Mouse (Mus musculus) forebrain, postnatal 0 days (tissue): ENCODE data around the gene Gpr146. TPM values are rescaled to one million over a fixed set of nuclear protein-coding genes. Genes with fewer than 3 reads are reported as not detected.

Source experiments
- ATAC-seq: fragments of 200-750 bp; cut with Nextera tagmentation; 2 replicates; pipeline ENCODE4 v1.8.0; 2017; ENCODE audit warnings: mild to moderate bottlenecking, moderate library complexity
- DNase-seq: peaks from one replicate; pipeline ENCODE4 v3.0.0-alpha.2; 2015
- H3K27ac ChIP-seq: fragments of 300-500 bp; sonication (generic); 2 replicates; pipeline ENCODE4 v1.5.1; 2014; ENCODE audit warnings: low read depth, mild to moderate bottlenecking, antibody characterized with exemption, low read length, moderate library complexity, mixed read lengths
- H3K27me3 ChIP-seq: fragments of 300-500 bp; sonication (generic); 2 replicates; pipeline ENCODE4 v1.6.1; 2014; ENCODE audit warnings: mild to moderate bottlenecking, low read length, mixed read lengths; ENCODE audit not compliant: insufficient read depth
- H3K36me3 ChIP-seq: fragments of 300-500 bp; sonication (generic); 2 replicates; pipeline ENCODE4 v1.6.1; 2014; ENCODE audit warnings: mild to moderate bottlenecking, moderate library complexity; ENCODE audit not compliant: insufficient read depth
- H3K4me1 ChIP-seq: fragments of 300-500 bp; sonication (generic); 2 replicates; pipeline ENCODE4 v1.6.1; 2014; ENCODE audit warnings: antibody characterized with exemption; ENCODE audit not compliant: insufficient read depth
- H3K4me2 ChIP-seq: fragments of 300-500 bp; sonication (generic); 2 replicates; pipeline ENCODE4 v1.6.1; 2014; ENCODE audit warnings: low read depth, mild to moderate bottlenecking, moderate library complexity
- H3K4me3 ChIP-seq: fragments of 300-500 bp; sonication (generic); 2 replicates; pipeline ENCODE4 v1.5.1; 2014; ENCODE audit warnings: low read depth, low read length, mixed read lengths
- H3K9ac ChIP-seq: fragments of 300-500 bp; sonication (generic); 2 replicates; pipeline ENCODE4 v1.6.1; 2014; ENCODE audit warnings: mild to moderate bottlenecking
- H3K9me3 ChIP-seq: fragments of 300-500 bp; sonication (generic); 2 replicates; pipeline ENCODE4 v1.6.1; 2016; ENCODE audit warnings: low read length
- CTCF ChIP-seq: sonication (generic); IDR thresholded peaks from 2 replicates; pipeline ENCODE4 v1.5.1; 2016; ENCODE audit warnings: antibody characterized with exemption, control low read depth, low read depth
- WGBS: fragments of 180-500 bp; shearing (Covaris S2); extraction: QIAGEN DNeasy Blood & Tissue Kit; methylation state at CpG from one replicate; pipeline ENCODE4 v1.1.7; 2014; 5-methylcytosine and 5-hydroxymethylcytosine counted together
- polyA plus RNA-seq: library from polyadenylated mRNA; unstranded; fragments of >200 nt; fragmentation: Nextera tagmentation; extraction: Ambion mirVana; gene quantifications from 2 replicates; pipeline ENCODE4 v1.2.1, GENCODE M21; 2015
- total RNA-seq: library from RNA; depleted of rRNA; stranded (reverse); fragments of >200 nt; gene quantifications from 2 replicates; pipeline ENCODE4 v1.2.3, GENCODE M21; 2014

Gene Gpr146
- total and polyA plus RNA-seq, 2 experiments from 2014 or later = 2.8 to 3.2 TPM

GRCm38 (mm10) chr5:139415001-139415400, 37.5 kb downstream of the Gpr146 start:
- ATAC-seq (no peak), DNase-seq (no peak)
- no peak overlapping the region for H3K27ac ChIP-seq
- H3K9me3 ChIP-seq = no peaks in the 10 kb centered on the region
- no peaks in the 10 kb centered on the region for H3K4me1 ChIP-seq
- WGBS = 94% methylated on average over 5 of the region's 5 CpGs
- H3K4me2 ChIP-seq = no peak overlapping the region
- H3K36me3 ChIP-seq = no peaks in the 10 kb centered on the region
- TF ChIP-seq CTCF = no peak
- no peaks in the 10 kb centered on the region for H3K27me3 ChIP-seq
- H3K4me3 ChIP-seq = no peak overlapping the region
- H3K9ac ChIP-seq = no peak overlapping the region

GRCm38 (mm10) chr5:139416942-139417341, 39.4 kb downstream of the Gpr146 start:
- Histone ChIP-seq H3K4me1 (0 out of 2 replicates have a peak, but pooled peaks cover 5% of the 10 kb centered on the region), H3K4me3 (no peak overlapping the region), H3K27ac (no peak overlapping the region), H3K4me2 (no peak overlapping the region), H3K9me3 (no peaks in the 10 kb centered on the region), H3K9ac (no peak overlapping the region), H3K27me3 (no peaks in the 10 kb centered on the region), H3K36me3 (no peaks in the 10 kb centered on the region)
- DNase-seq (no peak), ATAC-seq (no peak)
- TF ChIP-seq CTCF = peak; percentile 53
- WGBS = 96% methylated on average over 4 of the region's 4 CpGs

- 92% methylated on average over 3 of the region's 3 CpGs for WGBS
- no peak for DNase-seq
- H3K36me3 ChIP-seq = no peaks in the 10 kb centered on the region
- no peaks in the 10 kb centered on the region for H3K27me3 ChIP-seq
- H3K4me1 ChIP-seq = 0 out of 2 replicates have a peak, but pooled peaks cover 5% of the 10 kb centered on the region
- peak; percentile 32; the same call in 1 of the 2 replicates for TF ChIP-seq CTCF
- H3K4me2 ChIP-seq = no peak overlapping the region
- no peak overlapping the region for H3K9ac ChIP-seq
- ATAC-seq = no peak
- H3K27ac ChIP-seq = no peak overlapping the region
- no peak overlapping the region for H3K4me3 ChIP-seq
- H3K9me3 ChIP-seq = no peaks in the 10 kb centered on the region
Measured at GRCm38 (mm10) chr5:139417480-139417879, 40.0 kb downstream of the Gpr146 start.

GRCm38 (mm10) chr5:139418110-139418509, 40.6 kb downstream of the Gpr146 start:
- no peak for ATAC-seq
- no peak for DNase-seq
- H3K4me1 ChIP-seq = 0 out of 2 replicates have a peak, but pooled peaks cover 5% of the 10 kb centered on the region
- no peaks in the 10 kb centered on the region for H3K36me3 ChIP-seq
- TF ChIP-seq CTCF = no peak
- no peaks in the 10 kb centered on the region for H3K27me3 ChIP-seq
- no peak overlapping the region for H3K4me2 ChIP-seq
- no peak overlapping the region for H3K9ac ChIP-seq
- no peak overlapping the region for H3K4me3 ChIP-seq
- WGBS = 45% methylated on average over 2 of the region's 2 CpGs
- no peaks in the 10 kb centered on the region for H3K9me3 ChIP-seq
- H3K27ac ChIP-seq = peak overlapping the region; percentile 10; the same call in 1 of the 2 replicates

- 12% methylated on average over 3 of the region's 3 CpGs for WGBS
- ATAC-seq (peak; percentile 67), DNase-seq (no peak)
- Histone ChIP-seq H3K36me3 (no peaks in the 10 kb centered on the region), H3K4me1 (0 out of 2 replicates have a peak, but pooled peaks cover 5% of the 10 kb centered on the region), H3K27me3 (no peaks in the 10 kb centered on the region), H3K4me3 (no peak overlapping the region), H3K27ac (peak overlapping the region; percentile 22; the same call in 1 of the 2 replicates), H3K4me2 (no peak overlapping the region), H3K9me3 (no peaks in the 10 kb centered on the region), H3K9ac (no peak overlapping the region)
- no peak for TF ChIP-seq CTCF
Measured at GRCm38 (mm10) chr5:139418633-139419032, 41.1 kb downstream of the Gpr146 start.

- Histone ChIP-seq H3K27ac (peak within 1 kb of the TSS; percentile 21; the same call in 1 of the 2 replicates), H3K9ac (peak within 1 kb of the TSS; percentile 28; the same call in 1 of the 2 replicates), H3K4me3 (peak within 1 kb of the TSS; percentile 26), H3K4me2 (peak within 1 kb of the TSS; percentile 39), H3K4me1 (peaks cover 9% of the 10 kb centered on the region; the same call in 1 of the 2 replicates), H3K36me3 (no peaks in the 10 kb centered on the region), H3K27me3 (no peaks in the 10 kb centered on the region), H3K9me3 (no peaks in the 10 kb centered on the region)
- DNase-seq (peak; percentile 63), ATAC-seq (0 out of 2 replicates have a peak, but pooled peaks have one; percentile 40)
- 25% methylated on average over 21 of the region's 21 CpGs for whole genome bisulfite sequencing
- TF ChIP-seq CTCF = 0 out of 2 replicates have a peak, but pooled peaks have one; percentile 15
Measured at GRCm38 (mm10) chr5:139423026-139423865, 45.7 kb downstream of the Gpr146 start, which contains the start of gene Gper1. Gene Gper1 (plus strand): TSS chr5:139423151.

- H3K4me2 ChIP-seq = no peak overlapping the region
- H3K27me3 ChIP-seq = no peaks in the 10 kb centered on the region
- H3K9me3 ChIP-seq = no peaks in the 10 kb centered on the region
- no peak for ATAC-seq
- 74% methylated on average over 9 of the region's 9 CpGs for WGBS
- peaks cover 16% of the 10 kb centered on the region for H3K4me1 ChIP-seq
- DNase-seq = no peak
- H3K36me3 ChIP-seq = no peaks in the 10 kb centered on the region
- TF ChIP-seq CTCF = no peak
- no peak overlapping the region for H3K27ac ChIP-seq
- H3K4me3 ChIP-seq = no peak overlapping the region
- no peak overlapping the region for H3K9ac ChIP-seq
Measured at GRCm38 (mm10) chr5:139425198-139425597, 47.7 kb downstream of the Gpr146 start.
